Mouse (Mus musculus) midbrain, postnatal 0 days (tissue): ENCODE measurements around the gene Nfic. TPM values are rescaled to one million over a fixed set of nuclear protein-coding genes. Genes with fewer than 3 reads are reported as not detected.

Source experiments
- ATAC-seq: fragments of 200-750 bp; cut with Nextera tagmentation; 2 replicates; pipeline ENCODE4 v1.8.0; 2017; ENCODE audit warnings: moderate number of reproducible peaks, mild to moderate bottlenecking, moderate TSS enrichment, moderate library complexity; ENCODE audit not compliant: low FRiP score
- DNase-seq: peaks from one replicate; pipeline ENCODE4 v3.0.0-alpha.2; 2015; ENCODE audit warnings: low spot score
- H3K27ac ChIP-seq: fragments of 300-500 bp; sonication (generic); 2 replicates; pipeline ENCODE4 v1.5.1; 2014; ENCODE audit warnings: low read depth, mild to moderate bottlenecking, low read length, mixed read lengths
- H3K27me3 ChIP-seq: fragments of 300-500 bp; sonication (generic); 2 replicates; pipeline ENCODE4 v1.6.1; 2014; ENCODE audit warnings: low read length, control low read depth, mixed read lengths; ENCODE audit not compliant: insufficient read depth
- H3K36me3 ChIP-seq: fragments of 300-500 bp; sonication (generic); 2 replicates; pipeline ENCODE4 v1.6.1; 2014; ENCODE audit warnings: low read length, control low read depth, mixed read lengths; ENCODE audit not compliant: insufficient read depth
- H3K4me1 ChIP-seq: fragments of 300-500 bp; sonication (generic); 2 replicates; pipeline ENCODE4 v1.6.1; 2014; ENCODE audit warnings: mild to moderate bottlenecking, control low read depth, antibody characterized with exemption, low read length, mixed read lengths; ENCODE audit not compliant: insufficient read depth
- H3K4me2 ChIP-seq: fragments of 300-500 bp; sonication (generic); 2 replicates; pipeline ENCODE4 v1.6.1; 2014; ENCODE audit warnings: low read depth, mild to moderate bottlenecking, low read length, mixed read lengths; ENCODE audit not compliant: poor library complexity, severe bottlenecking
- H3K4me3 ChIP-seq: fragments of 300-500 bp; sonication (generic); 2 replicates; pipeline ENCODE4 v1.5.1; 2014; ENCODE audit warnings: low read depth, mild to moderate bottlenecking, low read length, moderate library complexity
- H3K9ac ChIP-seq: fragments of 300-500 bp; sonication (generic); replicated peaks from 2 replicates; pipeline ENCODE4 v1.6.1; 2014; ENCODE audit warnings: mild to moderate bottlenecking, low read length, moderate library complexity, mixed read lengths; ENCODE audit not compliant: poor library complexity, severe bottlenecking
- H3K9me3 ChIP-seq: fragments of 300-500 bp; sonication (generic); 2 replicates; pipeline ENCODE4 v1.6.1; 2016; ENCODE audit warnings: low read length, control low read depth
- CTCF ChIP-seq: IDR thresholded peaks from 2 replicates; pipeline ENCODE4 v1.5.1; 2016; ENCODE audit warnings: antibody characterized with exemption, mild to moderate bottlenecking
- WGBS: fragments of 180-500 bp; shearing (Covaris S2); extraction: QIAGEN DNeasy Blood & Tissue Kit; methylation state at CpG from one replicate; pipeline ENCODE4 v1.1.7; 2014; 5-methylcytosine and 5-hydroxymethylcytosine counted together
- polyA plus RNA-seq: library from polyadenylated mRNA; unstranded; fragments of >200 nt; fragmentation: Nextera tagmentation; extraction: Ambion mirVana; gene quantifications from 2 replicates; pipeline ENCODE4 v1.2.1, GENCODE M21; 2015
- total RNA-seq: library from RNA; depleted of rRNA; stranded (reverse); fragments of >200 nt; gene quantifications from 2 replicates; pipeline ENCODE4 v1.2.3, GENCODE M21; 2014

Gene Nfic
- total and polyA plus RNA-seq, 2 experiments from 2014 or later = 17.4 to 19.1 TPM

DNA sequence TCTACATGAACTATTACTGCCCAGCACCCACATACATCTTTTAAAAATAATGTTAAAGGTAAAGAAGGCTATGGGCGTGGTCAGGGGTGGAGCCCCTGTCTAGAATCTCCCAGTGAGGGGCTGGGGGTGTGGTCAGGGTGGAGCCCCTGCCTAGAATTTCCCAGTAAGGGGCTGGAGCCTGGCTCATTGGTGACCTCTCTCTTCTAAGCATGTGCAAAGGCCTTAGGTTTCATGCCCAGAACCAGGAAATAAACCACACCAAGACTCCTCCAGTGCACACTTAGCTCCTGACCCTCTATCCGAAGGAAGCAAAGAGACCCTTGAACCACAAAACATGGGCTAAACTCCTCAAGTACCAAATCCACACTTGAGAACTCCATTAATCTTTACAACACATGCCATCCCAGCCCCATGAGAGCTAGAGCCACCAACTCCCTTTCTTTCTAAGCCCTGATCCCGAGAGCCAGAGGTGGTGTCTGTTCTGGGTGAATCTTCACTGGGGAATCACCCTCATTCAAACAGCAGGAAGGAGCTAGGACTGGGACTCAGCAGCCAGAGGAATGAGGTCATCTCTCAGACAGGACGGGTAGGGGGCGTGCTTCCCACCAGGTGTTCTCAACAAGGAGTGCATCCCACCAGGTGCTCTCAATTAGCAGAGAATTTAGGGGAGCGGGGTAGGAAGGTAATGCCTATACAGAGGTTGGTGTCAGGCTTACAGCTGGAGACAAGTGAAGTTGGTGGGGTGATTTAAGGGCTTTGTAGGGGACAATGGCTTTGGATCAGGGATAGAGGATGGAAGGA is 78.7 kb downstream of the Nfic start:
- 41% methylated on average over 6 of the region's 6 CpGs for WGBS
- Histone ChIP-seq H3K4me3 (peak overlapping the region; percentile 79), H3K9me3 (no peaks in the 10 kb centered on the region), H3K9ac (peak overlapping the region; percentile 89), H3K4me1 (peaks cover 12% of the 10 kb centered on the region), H3K36me3 (peaks cover 11% of the 10 kb centered on the region), H3K27ac (peak overlapping the region; percentile 82; the same call in 1 of the 2 replicates), H3K27me3 (no peaks in the 10 kb centered on the region), H3K4me2 (peak overlapping the region; percentile 87)
- DNase-seq = no peak
- no peak for ATAC-seq
- TF ChIP-seq CTCF = peak; percentile 21

DNA sequence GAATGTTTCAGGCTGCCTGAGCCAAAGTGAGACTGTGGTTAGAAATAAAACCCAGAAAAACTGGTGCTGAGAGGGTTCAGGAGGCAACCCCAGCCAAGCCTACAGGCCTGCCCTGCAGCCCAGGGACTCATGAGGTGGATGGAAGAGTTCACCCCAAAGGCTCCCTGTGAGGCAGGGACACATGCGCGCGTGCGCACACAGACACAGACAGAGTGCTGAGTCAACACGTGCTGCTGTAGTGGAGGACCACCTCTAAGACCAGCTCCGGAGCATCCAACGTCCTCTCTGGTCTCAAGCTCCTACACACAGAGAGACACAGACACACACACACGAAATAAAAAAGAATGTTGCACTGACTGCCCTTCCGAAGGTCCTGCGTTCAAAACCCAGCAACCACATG is 80.1 kb downstream of the Nfic start:
- 97% methylated on average over 10 of the region's 10 CpGs for WGBS
- no peaks in the 10 kb centered on the region for H3K9me3 ChIP-seq
- no peak for TF ChIP-seq CTCF
- no peak overlapping the region for H3K9ac ChIP-seq
- H3K27me3 ChIP-seq = no peaks in the 10 kb centered on the region
- ATAC-seq (no peak), DNase-seq (no peak)
- peaks cover 18% of the 10 kb centered on the region for H3K36me3 ChIP-seq
- no peak overlapping the region for H3K4me3 ChIP-seq
- H3K4me2 ChIP-seq = no peak overlapping the region
- H3K27ac ChIP-seq = no peak overlapping the region
- H3K4me1 ChIP-seq = peaks cover 12% of the 10 kb centered on the region

DNA sequence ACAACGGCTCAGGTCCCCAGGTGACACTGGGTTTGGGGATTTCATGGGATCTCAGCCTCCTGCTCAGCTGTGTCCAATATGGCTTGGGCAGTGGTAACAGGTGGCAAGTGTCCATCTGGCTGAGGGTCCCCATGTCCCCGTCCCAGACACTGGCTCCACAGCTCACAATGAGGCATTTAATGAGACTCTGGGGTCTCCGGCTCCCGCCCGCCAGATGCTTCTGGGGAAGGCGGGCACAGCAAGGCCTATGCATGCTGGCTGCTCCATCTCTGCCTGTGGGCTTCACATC is 88.3 kb downstream of the Nfic start:
- no peak for TF ChIP-seq CTCF
- Histone ChIP-seq H3K27me3 (0 out of 2 replicates have a peak, but pooled peaks cover 14% of the 10 kb centered on the region), H3K9ac (no peak overlapping the region), H3K36me3 (peaks cover 58% of the 10 kb centered on the region), H3K9me3 (no peaks in the 10 kb centered on the region), H3K27ac (no peak overlapping the region), H3K4me3 (no peak overlapping the region), H3K4me1 (peaks cover 7% of the 10 kb centered on the region; the same call in 1 of the 2 replicates), H3K4me2 (no peak overlapping the region)
- no peak for ATAC-seq
- WGBS = 62% methylated on average over 6 of the region's 6 CpGs
- DNase-seq = no peak

DNA sequence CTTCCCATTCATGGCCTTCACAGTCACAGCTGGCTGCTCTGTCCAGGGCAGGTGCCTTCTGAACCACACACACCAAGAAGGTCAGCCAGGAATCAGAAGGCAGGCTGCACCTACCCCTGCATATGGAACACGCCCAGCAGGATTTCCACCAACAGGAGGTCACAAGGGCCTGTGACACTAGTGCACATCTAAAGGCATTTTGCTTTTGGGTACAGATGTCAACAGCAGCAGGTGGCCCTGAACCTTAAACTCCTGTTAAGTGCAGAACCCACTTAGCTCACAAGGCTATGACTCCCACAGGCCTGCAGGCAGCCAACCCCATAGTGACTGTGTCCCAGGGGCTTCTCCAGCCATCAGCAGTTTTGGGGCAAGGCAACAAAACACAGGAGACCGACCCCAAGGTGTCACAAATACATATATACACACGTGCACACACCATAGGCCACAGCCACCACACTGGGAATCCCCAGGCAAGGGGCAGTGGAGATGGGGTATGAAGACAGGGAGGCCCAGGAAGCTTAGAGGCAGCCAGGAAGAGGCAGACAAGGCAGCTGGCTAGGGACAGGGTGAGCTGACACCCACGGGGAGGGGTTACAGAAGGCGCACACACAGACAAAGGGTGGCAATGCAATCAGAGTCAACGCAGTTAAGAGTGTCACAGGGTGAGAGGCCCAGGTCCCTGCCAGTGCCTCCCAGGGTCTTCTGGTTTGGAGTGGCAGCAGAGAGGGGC is 88.8 kb downstream of the Nfic start:
- WGBS = 73% methylated on average over 6 of the region's 6 CpGs
- H3K36me3 ChIP-seq = peaks cover 60% of the 10 kb centered on the region
- ATAC-seq = no peak

DNA sequence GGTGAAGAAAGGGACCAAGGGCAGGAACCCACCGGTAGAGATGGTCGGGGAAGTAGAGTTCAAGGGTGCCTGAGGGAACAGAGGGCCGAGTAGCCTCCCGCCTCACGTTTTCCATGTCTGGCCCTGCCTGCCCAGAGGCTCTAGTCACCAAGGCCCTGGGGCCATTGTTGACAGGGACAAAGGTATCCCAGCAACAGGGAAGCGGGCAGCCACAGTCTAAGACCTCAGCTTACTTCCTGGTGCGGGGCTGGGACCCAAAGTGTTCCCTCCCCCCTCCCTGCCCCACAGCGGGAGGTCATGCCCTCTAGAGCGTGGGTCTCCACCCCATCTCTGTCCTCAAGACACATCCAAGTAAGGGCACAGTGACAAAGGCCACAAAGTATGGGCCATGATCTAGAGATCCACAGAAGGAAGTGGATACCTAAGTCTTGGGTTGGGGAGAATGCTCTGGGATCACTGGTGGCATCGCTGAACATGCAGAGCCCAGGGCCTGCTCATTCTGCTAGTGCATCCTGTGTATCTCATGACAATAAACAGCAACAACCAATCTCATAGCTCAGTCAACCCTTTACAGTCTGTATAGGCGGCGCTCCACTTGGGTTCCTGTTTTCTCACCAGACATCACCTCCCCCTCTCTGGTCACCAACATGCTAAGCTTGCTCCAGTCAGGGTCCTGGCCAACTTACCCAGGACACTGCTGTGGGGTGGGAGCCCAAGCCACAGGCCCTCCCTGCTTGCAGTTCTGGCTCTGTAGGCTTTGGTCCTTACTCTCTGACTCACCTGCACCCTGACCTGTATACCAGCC is 89.6 kb downstream of the Nfic start, which contains the start of gene 4930404N11Rik:
Gene 4930404N11Rik (minus strand): TSS at position 145 of the 805 bp plus-strand sequence.
- DNase-seq (no peak), ATAC-seq (no peak)
- Histone ChIP-seq H3K9me3 (no peaks in the 10 kb centered on the region), H3K36me3 (peaks cover 63% of the 10 kb centered on the region), H3K4me3 (0 out of 2 replicates have a peak within 1 kb of the TSS, but pooled peaks have one; percentile 3), H3K27ac (no peak within 1 kb of the TSS), H3K9ac (0 out of 2 replicates have a peak within 1 kb of the TSS, but pooled peaks have one; percentile 24), H3K4me2 (peak within 1 kb of the TSS; percentile 24; the same call in 1 of the 2 replicates), H3K4me1 (peaks cover 7% of the 10 kb centered on the region; the same call in 1 of the 2 replicates), H3K27me3 (0 out of 2 replicates have a peak, but pooled peaks cover 14% of the 10 kb centered on the region)
- no peak for TF ChIP-seq CTCF
- 20% methylated on average over 12 of the region's 12 CpGs for WGBS

More for the DNA sequence above, 88.8 kb downstream of the Nfic start:
- no peak for TF ChIP-seq CTCF
- Histone ChIP-seq H3K4me3 (no peak overlapping the region), H3K4me2 (no peak overlapping the region), H3K27me3 (0 out of 2 replicates have a peak, but pooled peaks cover 14% of the 10 kb centered on the region), H3K4me1 (peaks cover 7% of the 10 kb centered on the region; the same call in 1 of the 2 replicates), H3K9ac (no peak overlapping the region), H3K27ac (no peak overlapping the region), H3K9me3 (no peaks in the 10 kb centered on the region)
- DNase-seq = no peak
